Mouse (Mus musculus): ENCODE measurements at regions not wholly inside any gene's neighbourhood (a gene's known extent, or its start where the extent isn't known, plus 50 kb on each side); places are given as distances from the start of the nearest gene placed in this dataset.

GRCm38 (mm10) chr2:102955232-102955631, 53.8 kb upstream of the Cd44 start:
- Histone ChIP-seq H3K9ac (ENCODE audit: low read depth, low read length) (no peak overlapping the region), H3K4me3 (ENCODE audit: low read depth, low read length) (no peak overlapping the region), H3K9me3 (ENCODE audit: control insufficient read depth, low read length) (no peaks in the 10 kb centered on the region), H3K4me1 (ENCODE audit: control insufficient read depth, insufficient read depth, low read length) (peaks cover 2% of the 10 kb centered on the region; the same call in 1 of the 2 replicates), H3K27ac (replicated peaks; ENCODE audit: low read depth, low read length) (no peak overlapping the region), H3K36me3 (ENCODE audit: control insufficient read depth, insufficient read depth, low read length) (no peaks in the 10 kb centered on the region), H3K27me3 (replicated peaks; ENCODE audit: control insufficient read depth, insufficient read depth, low read length) (no peaks in the 10 kb centered on the region), H3K4me2 (ENCODE audit: low read depth, low read length) (no peak overlapping the region)
- 89% methylated on average over 4 of the region's 4 CpGs for WGBS
- no peak for ATAC-seq (ENCODE audit: low read depth)
- no peak for DNase-seq (ENCODE audit: low spot score)

All from embryonic facial prominence, embryonic 14.5 days (tissue).